Mouse (Mus musculus) left cerebral cortex, adult 11 months (tissue): ENCODE data around the gene Cpox.
"Not testable (repeated sequence)": the region's sequence is repeated elsewhere in the genome, so short reads cannot be mapped to it uniquely, and the experiment has no call there.

Experiments used
- DNase-seq: peaks from one replicate; pipeline ENCODE4 v3.0.0; 2022; ENCODE audit warnings: low spot score

Gene Cpox

GRCm38 (mm10) chr16:58669917-58670630, at the start of gene Cpox:
Gene Cpox (plus strand): TSS chr16:58670292.
- DNase-seq = peak; percentile 75

- no peak for DNase-seq
These were observed 47.7 kb upstream of the Cpox start for GRCm38 (mm10) chr16:58622377-58622776.

- DNase-seq = no peak
These were observed 47.0 kb upstream of the Cpox start for GRCm38 (mm10) chr16:58623114-58623513.

- DNase-seq = peak; percentile 10
These were observed 46.1 kb upstream of the Cpox start for GRCm38 (mm10) chr16:58623944-58624343.

GRCm38 (mm10) chr16:58627597-58628335, 42.3 kb upstream of the Cpox start:
- DNase-seq = no peak

GRCm38 (mm10) chr16:58628336-58628680, 41.8 kb upstream of the Cpox start:
- no peak for DNase-seq

- no peak for DNase-seq
These were observed 41.1 kb upstream of the Cpox start for GRCm38 (mm10) chr16:58628968-58629367.

GRCm38 (mm10) chr16:58629736-58630135, 40.4 kb upstream of the Cpox start:
- DNase-seq = no peak

GRCm38 (mm10) chr16:58635866-58636265, 34.2 kb upstream of the Cpox start:
- no peak for DNase-seq

GRCm38 (mm10) chr16:58637448-58637847, 32.6 kb upstream of the Cpox start:
- DNase-seq = no peak

GRCm38 (mm10) chr16:58638016-58638415, 32.1 kb upstream of the Cpox start:
- no peak for DNase-seq

GRCm38 (mm10) chr16:58638689-58639175, 31.4 kb upstream of the Cpox start, which contains the start of gene E330017A01Rik:
Gene E330017A01Rik (minus strand): TSS chr16:58638739.
- no peak for DNase-seq

GRCm38 (mm10) chr16:58649979-58650378, 20.1 kb upstream of the Cpox start:
- no peak for DNase-seq

GRCm38 (mm10) chr16:58655751-58656150, 14.3 kb upstream of the Cpox start:
- DNase-seq = no peak

- DNase-seq = no peak
These were observed 13.6 kb upstream of the Cpox start for GRCm38 (mm10) chr16:58656526-58656925.

- DNase-seq = no peak
These were observed 11.4 kb upstream of the Cpox start for GRCm38 (mm10) chr16:58658668-58659067.

GRCm38 (mm10) chr16:58661826-58662225, 8.3 kb upstream of the Cpox start:
- no peak for DNase-seq

GRCm38 (mm10) chr16:58662287-58662791, 7.8 kb upstream of the Cpox start:
- DNase-seq = no peak

- DNase-seq = no peak
These were observed 7.1 kb upstream of the Cpox start for GRCm38 (mm10) chr16:58663021-58663420.

- DNase-seq = no peak
These were observed 6.3 kb upstream of the Cpox start for GRCm38 (mm10) chr16:58663816-58664215.

- DNase-seq = not testable (repeated sequence)
These were observed 5.0 kb upstream of the Cpox start for GRCm38 (mm10) chr16:58665137-58665536.

GRCm38 (mm10) chr16:58666681-58667080, 3.4 kb upstream of the Cpox start:
- DNase-seq = not testable (repeated sequence)

GRCm38 (mm10) chr16:58668586-58668985, 1.5 kb upstream of the Cpox start:
- DNase-seq = no peak
